ENCODE assay signal across 8 mouse cellular contexts in genomic region chr3:131019163-131019956, GRCm38 (mm10).
DNase-seq lines count a peak whose midpoint lies in the region; TF ChIP-seq lines count a peak whose summit lies in the region.

No protein-coding gene starts in this region.

- peak overlapping the region; percentile 8; the same call in 1 of the 2 replicates for H3K9ac ChIP-seq in heart, adult 2 months (ENCODE audit: low read depth, low read length)

- no peaks in the 10 kb centered on the region for H3K36me3 ChIP-seq in heart, adult 2 months (ENCODE audit: control insufficient read depth, insufficient read depth, low read length)

- peak; percentile 22; the same call in 1 of the 2 replicates for TF ChIP-seq POLR2A in bone marrow, adult 2 months (IDR thresholded peaks at IDR 0.05; ENCODE audit: borderline replicate concordance, control insufficient read depth, low read depth, low read length)
- 0 out of 2 replicates have a peak, but pooled peaks have one; percentile 29 for TF ChIP-seq POLR2A in heart, adult 2 months (IDR thresholded peaks at IDR 0.05; ENCODE audit: insufficient read depth, low read depth, low read length)

- H3K27ac ChIP-seq in bone marrow, adult 2 months (ENCODE audit: control insufficient read depth, insufficient read depth, low read depth, low read length, poor library complexity): peak overlapping the region; percentile 89
- peak overlapping the region; percentile 13 for H3K27ac ChIP-seq in heart, adult 2 months

- no peak for TF ChIP-seq EP300 in heart, adult 2 months (IDR thresholded peaks at IDR 0.05; ENCODE audit: insufficient read depth, low read depth, low read length)

- H3K79me2 ChIP-seq in heart, adult 2 months (replicated peaks; ENCODE audit: control insufficient read depth, insufficient read depth, low read length): no peaks in the 10 kb centered on the region

- 12% methylated on average over 23 of the region's 23 CpGs for WGBS in bone marrow, adult 2 months
- WGBS in heart, adult 2 months: 7% methylated on average over 23 of the region's 23 CpGs

- DNase-seq in CD4-positive, CD25-positive, alpha-beta regulatory T cell, adult 2 months (ENCODE audit: low read depth, low spot score): peak; percentile 92
- peak; percentile 38 to 49 for DNase-seq in heart, adult 2 months
- DNase-seq in kidney, adult 9 months: peak; percentile 4
- peak; percentile 36 for DNase-seq in lung, postnatal 14 days
- DNase-seq in spleen, adult 12 weeks (ENCODE audit: low spot score): peak; percentile 30
- no peak for DNase-seq in urinary bladder, postnatal 4 days (ENCODE audit: low spot score in 2 of 2)
- no peak for DNase-seq in c-Kit-positive CD71-positive TER-119-positive erythroid progenitor cells, embryonic 14.5 days (ENCODE audit: low spot score)

- H3K4me1 ChIP-seq in bone marrow, adult 2 months (ENCODE audit: control insufficient read depth, insufficient read depth, low read length): no peaks in the 10 kb centered on the region; the same call in 1 of the 2 replicates
- peaks cover 1% of the 10 kb centered on the region for H3K4me1 ChIP-seq in heart, adult 2 months (ENCODE audit: control insufficient read depth, insufficient read depth, low read length)

- intact Hi-C loops in heart, adult 2 months (cut with DNase I): no loop called here

- no peak for TF ChIP-seq CTCF in bone marrow, adult 2 months (IDR thresholded peaks at IDR 0.05; ENCODE audit: control insufficient read depth, insufficient read depth, low read length)
- TF ChIP-seq CTCF in heart, adult 2 months (IDR thresholded peaks at IDR 0.05): no peak

- H3K27me3 ChIP-seq in heart, adult 2 months (ENCODE audit: control insufficient read depth, insufficient read depth, low read length): no peaks in the 10 kb centered on the region

- peak overlapping the region; percentile 62 for H3K4me3 ChIP-seq in bone marrow, adult 2 months (replicated peaks; ENCODE audit: control insufficient read depth, low read depth, low read length)
- H3K4me3 ChIP-seq in heart, adult 2 months: peak overlapping the region; percentile 35; the same call in 1 of the 2 replicates

Comparison
In these comparisons a context has a peak if more than half of its experiments do, and no peak if none do; other contexts are left out.
1. DNase-seq: peak in CD4-positive, CD25-positive, alpha-beta regulatory T cell, adult 2 months (single experiment), heart, adult 2 months (2 of 2), kidney, adult 9 months (single experiment), lung, postnatal 14 days (single experiment) and spleen, adult 12 weeks (single experiment); none in urinary bladder, postnatal 4 days (0 of 2) and c-Kit-positive CD71-positive TER-119-positive erythroid progenitor cells, embryonic 14.5 days (single experiment).